Mouse (Mus musculus) limb, embryonic 15.5 days (tissue): ENCODE data around the gene Sds. TPM values are rescaled to one million over a fixed set of nuclear protein-coding genes. Genes with fewer than 3 reads are reported as not detected.

Source experiments
- ATAC-seq: fragments of 200-750 bp; cut with Nextera tagmentation; 2 replicates; pipeline ENCODE4 v1.8.0; 2017; ENCODE audit warnings: low read depth, moderate TSS enrichment; ENCODE audit not compliant: insufficient number of reproducible peaks, low FRiP score, low TSS enrichment
- H3K27ac ChIP-seq: fragments of 300-500 bp; sonication (generic); 2 replicates; pipeline ENCODE4 v1.5.1; 2015; ENCODE audit warnings: moderate library complexity, mild to moderate bottlenecking, inconsistent platforms
- H3K27me3 ChIP-seq: fragments of 300-500 bp; sonication (generic); 2 replicates; pipeline ENCODE4 v1.6.1; 2015; ENCODE audit warnings: inconsistent platforms
- H3K36me3 ChIP-seq: fragments of 300-500 bp; sonication (generic); 2 replicates; pipeline ENCODE4 v1.6.1; 2015; ENCODE audit warnings: inconsistent platforms
- H3K4me1 ChIP-seq: fragments of 300-500 bp; sonication (generic); 2 replicates; pipeline ENCODE4 v1.6.1; 2015; ENCODE audit warnings: inconsistent platforms
- H3K4me2 ChIP-seq: fragments of 300-500 bp; sonication (generic); 2 replicates; pipeline ENCODE4 v1.6.1; 2015; ENCODE audit warnings: mild to moderate bottlenecking, inconsistent platforms
- H3K4me3 ChIP-seq: fragments of 300-500 bp; sonication (generic); 2 replicates; pipeline ENCODE4 v1.5.1; 2015; ENCODE audit warnings: mild to moderate bottlenecking, inconsistent platforms
- H3K9ac ChIP-seq: fragments of 300-500 bp; sonication (generic); 2 replicates; pipeline ENCODE4 v1.6.1; 2015; ENCODE audit warnings: inconsistent platforms
- H3K9me3 ChIP-seq: fragments of 300-500 bp; sonication (generic); 2 replicates; pipeline ENCODE4 v1.6.1; 2016; ENCODE audit warnings: inconsistent platforms
- WGBS: fragments of 180-500 bp; shearing (Covaris S2); methylation state at CpG from one replicate; pipeline ENCODE4 v1.1.7; 2015; 5-methylcytosine and 5-hydroxymethylcytosine counted together
- polyA plus RNA-seq: library from polyadenylated mRNA; unstranded; fragments of >200 nt; fragmentation: Nextera tagmentation; extraction: Ambion mirVana; gene quantifications from 2 replicates; pipeline ENCODE4 v1.2.1, GENCODE M21; 2015

Gene Sds
- 0.24 TPM in 1 of 2 replicates, not detected in the other for polyA plus RNA-seq

DNA sequence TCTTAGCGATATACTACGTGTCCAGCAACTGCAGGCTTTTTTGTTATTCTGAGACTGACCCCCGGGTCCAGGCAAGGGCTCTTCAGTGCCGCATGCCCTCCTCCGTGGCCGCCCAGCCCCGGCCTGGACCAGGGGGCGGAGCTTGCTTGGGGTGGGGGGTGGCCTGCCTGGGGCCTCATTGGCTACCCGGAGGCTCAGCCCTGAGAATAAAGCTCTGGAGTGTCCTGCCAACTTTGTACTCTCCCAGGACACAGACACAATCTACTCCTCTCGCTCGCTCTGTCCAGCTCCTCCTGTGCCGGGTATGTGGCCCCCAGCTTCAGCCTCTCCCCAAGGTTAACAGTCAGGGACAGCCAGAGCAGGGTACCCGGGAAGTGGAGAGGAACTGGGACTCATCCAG is at the start of gene Sds:
Sds (plus strand) TSS at position 231 of the 400 bp plus-strand sequence.
- 14% methylated on average over 13 of the region's 13 CpGs for WGBS

GRCm38 (mm10) chr5:120426572-120426971 is 49.8 kb upstream of the Sds start:
- Histone ChIP-seq H3K36me3 (no peaks in the 10 kb centered on the region), H3K4me3 (no peak overlapping the region), H3K4me2 (no peak overlapping the region), H3K27me3 (peaks cover 95% of the 10 kb centered on the region), H3K9ac (no peak overlapping the region), H3K9me3 (no peaks in the 10 kb centered on the region), H3K27ac (no peak overlapping the region), H3K4me1 (peaks cover 3% of the 10 kb centered on the region; the same call in 1 of the 2 replicates)
- no peak for ATAC-seq
- WGBS, result 0% methylated on average over 10 of the region's 10 CpGs

More for the DNA sequence above, at the start of gene Sds:
- no peaks in the 10 kb centered on the region for H3K36me3 ChIP-seq
- no peak within 1 kb of the TSS for H3K4me3 ChIP-seq
- peaks cover 8% of the 10 kb centered on the region; the same call in 1 of the 2 replicates for H3K27me3 ChIP-seq
- H3K9ac ChIP-seq, result no peak within 1 kb of the TSS
- H3K9me3 ChIP-seq, result no peaks in the 10 kb centered on the region
- no peaks in the 10 kb centered on the region for H3K4me1 ChIP-seq
- H3K27ac ChIP-seq, result no peak within 1 kb of the TSS
- ATAC-seq, result no peak
- H3K4me2 ChIP-seq, result no peak within 1 kb of the TSS

DNA sequence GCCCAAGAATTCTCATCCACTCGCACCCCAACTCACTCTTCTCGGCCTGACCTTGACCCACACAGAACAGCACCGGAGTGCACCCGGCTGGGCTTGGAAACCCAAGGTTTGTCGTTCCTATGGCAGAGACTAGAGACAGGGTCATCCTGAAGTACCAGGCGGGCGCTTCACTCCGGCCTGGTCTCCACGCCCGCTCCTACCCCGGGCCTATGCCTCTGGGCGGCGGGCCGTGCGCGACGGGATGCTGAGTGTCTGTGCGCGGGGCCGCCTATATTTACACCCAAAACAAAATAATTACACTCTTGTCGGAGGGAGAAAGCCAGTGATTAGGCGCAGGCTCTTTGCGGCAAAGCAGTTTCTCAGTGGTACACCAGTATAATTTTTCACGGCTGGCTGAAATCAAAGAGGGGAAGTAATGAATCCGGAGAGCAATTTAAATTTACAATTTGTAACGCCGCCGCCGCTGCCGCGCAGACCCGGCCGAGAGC is 48.8 kb upstream of the Sds start:
- Histone ChIP-seq H3K27me3 (peaks cover 95% of the 10 kb centered on the region), H3K4me2 (no peak overlapping the region), H3K36me3 (no peaks in the 10 kb centered on the region), H3K27ac (no peak overlapping the region), H3K9me3 (no peaks in the 10 kb centered on the region), H3K9ac (no peak overlapping the region), H3K4me1 (peaks cover 9% of the 10 kb centered on the region), H3K4me3 (no peak overlapping the region)
- no peak for ATAC-seq
- under 1% methylated on average over 33 of the region's 33 CpGs for WGBS

DNA sequence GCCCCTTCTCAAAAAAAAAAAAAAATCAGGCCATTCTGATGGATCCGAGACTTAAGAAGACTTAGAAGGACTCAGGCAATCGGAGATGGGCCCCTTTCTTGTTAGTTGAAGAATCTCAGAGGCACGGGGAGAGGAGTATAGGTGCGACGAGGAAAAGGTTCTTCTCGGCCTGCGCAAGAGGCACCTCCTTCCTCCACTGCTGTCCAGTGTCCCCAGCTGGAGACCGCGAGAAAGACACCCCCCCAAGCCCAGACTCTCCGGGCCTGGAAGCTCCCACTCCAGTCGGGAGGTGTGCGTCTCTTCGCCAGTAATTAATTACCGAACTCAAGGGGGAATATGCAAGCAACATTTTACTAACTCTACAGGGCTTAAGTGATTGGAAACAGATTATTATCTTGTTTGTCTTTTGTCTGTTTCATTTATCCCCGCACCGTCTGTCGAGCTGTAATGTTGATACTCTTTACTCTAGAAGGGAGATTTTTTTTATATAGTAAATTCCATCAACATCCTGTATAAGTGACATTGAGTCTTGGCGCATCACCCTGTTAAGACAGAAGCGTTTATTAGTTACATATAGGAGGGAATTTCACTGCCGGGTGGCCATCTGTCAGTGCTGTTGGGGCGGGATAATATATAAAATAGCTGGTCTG is 48.0 kb upstream of the Sds start:
- Histone ChIP-seq H3K9me3 (no peaks in the 10 kb centered on the region), H3K4me2 (no peak overlapping the region), H3K9ac (no peak overlapping the region), H3K27ac (no peak overlapping the region), H3K4me3 (no peak overlapping the region), H3K36me3 (no peaks in the 10 kb centered on the region), H3K4me1 (peaks cover 9% of the 10 kb centered on the region), H3K27me3 (peaks cover 94% of the 10 kb centered on the region)
- ATAC-seq, result no peak
- 1% methylated on average over 21 of the region's 21 CpGs for WGBS

- no peak for ATAC-seq
- H3K9me3 ChIP-seq, result no peaks in the 10 kb centered on the region
- WGBS, result 0% methylated on average over 5 of the region's 6 CpGs
- H3K27me3 ChIP-seq, result peaks cover 94% of the 10 kb centered on the region
- no peaks in the 10 kb centered on the region for H3K36me3 ChIP-seq
- H3K4me2 ChIP-seq, result no peak overlapping the region
- H3K27ac ChIP-seq, result no peak overlapping the region
- no peak overlapping the region for H3K4me3 ChIP-seq
- peaks cover 9% of the 10 kb centered on the region for H3K4me1 ChIP-seq
- H3K9ac ChIP-seq, result no peak overlapping the region
Measured at GRCm38 (mm10) chr5:120428990-120429389, 47.3 kb upstream of the Sds start.

DNA sequence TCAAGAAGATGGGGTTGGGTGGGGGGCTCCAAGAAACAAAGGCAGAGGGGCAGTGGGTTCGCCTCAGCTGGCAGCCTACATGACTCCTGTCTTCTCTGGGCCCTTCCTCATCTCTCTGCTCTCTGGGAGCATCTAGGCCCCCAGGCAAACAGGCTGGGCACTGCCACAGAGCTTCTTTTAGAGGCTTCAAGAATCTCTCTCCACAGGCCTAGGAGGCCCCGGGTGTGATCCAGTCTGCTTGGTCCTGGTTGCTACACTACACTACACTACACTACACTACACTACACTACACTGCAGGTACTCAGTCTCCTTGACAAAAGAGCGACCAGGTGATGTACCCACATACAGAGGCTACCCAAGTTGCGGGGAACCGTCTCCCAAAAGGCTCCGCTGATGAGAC is 46.6 kb upstream of the Sds start:
- peaks cover 94% of the 10 kb centered on the region for H3K27me3 ChIP-seq
- no peaks in the 10 kb centered on the region for H3K36me3 ChIP-seq
- H3K4me2 ChIP-seq, result no peak overlapping the region
- H3K4me1 ChIP-seq, result peaks cover 9% of the 10 kb centered on the region
- 5% methylated on average over 6 of the region's 6 CpGs for WGBS
- no peaks in the 10 kb centered on the region for H3K9me3 ChIP-seq
- ATAC-seq, result no peak
- H3K4me3 ChIP-seq, result no peak overlapping the region
- H3K9ac ChIP-seq, result no peak overlapping the region
- no peak overlapping the region for H3K27ac ChIP-seq

- Histone ChIP-seq H3K4me2 (no peak overlapping the region), H3K27ac (no peak overlapping the region), H3K9ac (no peak overlapping the region), H3K36me3 (no peaks in the 10 kb centered on the region), H3K27me3 (peaks cover 97% of the 10 kb centered on the region), H3K4me3 (no peak overlapping the region), H3K4me1 (peaks cover 14% of the 10 kb centered on the region), H3K9me3 (no peaks in the 10 kb centered on the region)
- WGBS, result 1% methylated on average over 30 of the region's 30 CpGs
- ATAC-seq, result no peak
Measured at GRCm38 (mm10) chr5:120431001-120431583, 45.2 kb upstream of the Sds start.

GRCm38 (mm10) chr5:120431649-120432485 is 44.5 kb upstream of the Sds start, which contains the start of gene Lhx5:
Lhx5 (plus strand) TSS chr5:120431699.
- H3K4me1 ChIP-seq, result peaks cover 17% of the 10 kb centered on the region
- no peaks in the 10 kb centered on the region for H3K36me3 ChIP-seq
- ATAC-seq, result no peak
- 0 out of 2 replicates have a peak within 1 kb of the TSS, but pooled peaks have one; percentile 3 for H3K4me2 ChIP-seq
- peak within 1 kb of the TSS; percentile 10; the same call in 1 of the 2 replicates for H3K4me3 ChIP-seq
- no peak within 1 kb of the TSS for H3K27ac ChIP-seq
- under 1% methylated on average over 69 of the region's 69 CpGs for WGBS
- no peak within 1 kb of the TSS for H3K9ac ChIP-seq
- peaks cover 97% of the 10 kb centered on the region for H3K27me3 ChIP-seq
- no peaks in the 10 kb centered on the region for H3K9me3 ChIP-seq

- no peak overlapping the region for H3K27ac ChIP-seq
- ATAC-seq, result no peak
Measured at GRCm38 (mm10) chr5:120432486-120433015, 43.8 kb upstream of the Sds start.

GRCm38 (mm10) chr5:120433135-120433760 is 43.1 kb upstream of the Sds start:
- no peak overlapping the region for H3K4me2 ChIP-seq
- no peaks in the 10 kb centered on the region for H3K36me3 ChIP-seq
- 2% methylated on average over 13 of the region's 13 CpGs for WGBS
- H3K4me1 ChIP-seq, result peaks cover 24% of the 10 kb centered on the region
- no peaks in the 10 kb centered on the region for H3K9me3 ChIP-seq
- no peak overlapping the region for H3K27ac ChIP-seq
- peaks cover 97% of the 10 kb centered on the region for H3K27me3 ChIP-seq
- no peak overlapping the region for H3K4me3 ChIP-seq
- no peak overlapping the region for H3K9ac ChIP-seq
- no peak for ATAC-seq

More at GRCm38 (mm10) chr5:120432486-120433015, 43.8 kb upstream of the Sds start:
- Histone ChIP-seq H3K4me2 (no peak overlapping the region), H3K9me3 (no peaks in the 10 kb centered on the region), H3K36me3 (no peaks in the 10 kb centered on the region), H3K4me3 (no peak overlapping the region), H3K4me1 (peaks cover 18% of the 10 kb centered on the region), H3K9ac (no peak overlapping the region), H3K27me3 (peaks cover 97% of the 10 kb centered on the region)
- WGBS, result 2% methylated on average over 9 of the region's 9 CpGs

GRCm38 (mm10) chr5:120434231-120434735 is 42.0 kb upstream of the Sds start:
- H3K36me3 ChIP-seq, result no peaks in the 10 kb centered on the region
- no peak overlapping the region for H3K4me2 ChIP-seq
- H3K27me3 ChIP-seq, result peaks cover 98% of the 10 kb centered on the region
- WGBS, result 2% methylated on average over 21 of the region's 21 CpGs
- ATAC-seq, result no peak
- H3K9ac ChIP-seq, result no peak overlapping the region
- no peak overlapping the region for H3K4me3 ChIP-seq
- peaks cover 24% of the 10 kb centered on the region for H3K4me1 ChIP-seq
- H3K9me3 ChIP-seq, result no peaks in the 10 kb centered on the region
- H3K27ac ChIP-seq, result no peak overlapping the region
